Mouse (Mus musculus) kidney, adult 2 months (tissue): ENCODE results near the gene Alyref.

Experiments used
- CTCF ChIP-seq: fragments of 200-500 bp; conservative IDR thresholded peaks from 2 replicates; pipeline ENCODE4 v1.5.1; 2011; ENCODE audit warnings: low read depth, mild to moderate bottlenecking, control low read depth, low read length, moderate library complexity, mixed read lengths; ENCODE audit not compliant: insufficient read depth, insufficient read length
- POLR2A ChIP-seq: fragments of 200-500 bp; IDR thresholded peaks from one replicate; pipeline ENCODE4 v1.6.1; 2011; ENCODE audit warnings: low read depth, low read length, control low read depth

DNA sequence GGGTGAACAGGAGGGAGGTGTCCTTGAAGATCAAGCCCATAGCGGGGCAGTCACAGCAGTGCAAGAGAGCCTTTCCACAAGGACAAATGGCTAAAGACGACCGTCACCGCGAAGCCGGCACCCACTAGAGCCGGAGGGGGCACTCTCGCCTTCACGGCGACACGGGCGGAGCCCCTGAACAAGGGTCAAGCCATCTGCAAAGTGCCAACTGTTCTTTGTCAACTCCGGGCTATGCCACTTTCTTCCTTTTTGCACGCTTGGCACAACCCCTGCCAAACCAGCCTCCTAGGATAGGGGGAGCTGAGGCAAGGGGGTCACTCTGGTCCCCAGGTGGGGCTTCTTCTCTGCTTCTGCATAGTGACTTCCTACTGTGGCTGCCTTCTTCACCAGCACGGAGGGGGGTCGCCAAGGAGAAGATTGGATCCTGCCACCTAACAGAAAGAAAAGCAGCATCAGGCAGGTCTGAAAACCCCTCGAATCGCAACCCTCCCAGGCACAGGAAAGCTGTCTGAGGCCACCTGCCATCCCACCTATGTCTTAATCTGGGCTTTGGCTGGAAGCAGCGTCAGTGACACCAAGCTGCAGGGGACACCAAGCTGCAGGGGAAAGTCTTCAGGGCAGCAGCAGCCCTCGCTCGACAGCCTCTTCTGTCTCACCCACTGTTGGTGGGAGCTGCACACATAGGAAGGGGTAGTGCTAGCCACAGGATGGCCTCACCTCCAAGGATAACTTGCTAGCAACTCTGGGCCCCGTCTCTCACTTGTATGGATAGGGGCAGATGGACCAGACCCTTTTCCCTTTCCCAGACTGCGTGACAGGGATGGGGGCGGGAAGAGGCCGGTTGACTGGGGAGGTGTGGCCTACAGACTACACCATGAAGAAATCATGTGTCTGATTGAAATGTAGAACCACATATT lies 20.7 kb upstream of the Alyref start:
- TF ChIP-seq CTCF: no peak
- TF ChIP-seq POLR2A: no peak
